Mouse (Mus musculus) embryonic fibroblast, embryonic 13.5 days (primary cell): ENCODE measurements around the gene Gm867. TPM values are rescaled to one million over a fixed set of nuclear protein-coding genes. Genes with fewer than 3 reads are reported as not detected.

Experiments used
- H3K27ac ChIP-seq: 2 replicates; pipeline ENCODE4 v1.5.1; 2012; ENCODE audit warnings: low read length, control low read depth, inconsistent platforms; ENCODE audit not compliant: insufficient read depth
- H3K4me1 ChIP-seq: 2 replicates; pipeline ENCODE4 v1.6.1; 2011; ENCODE audit warnings: low read length; ENCODE audit not compliant: control insufficient read depth, insufficient read depth
- H3K4me3 ChIP-seq: 2 replicates; pipeline ENCODE4 v1.5.1; 2011; ENCODE audit warnings: mild to moderate bottlenecking, control low read depth, low read length; ENCODE audit not compliant: insufficient read depth
- CTCF ChIP-seq: IDR thresholded peaks from 2 replicates; pipeline ENCODE4 v1.5.1; 2011; ENCODE audit warnings: mild to moderate bottlenecking, control low read depth, low read length, moderate library complexity, borderline replicate concordance; ENCODE audit not compliant: insufficient read depth
- POLR2A ChIP-seq: IDR thresholded peaks from 2 replicates; pipeline ENCODE4 v1.6.1; 2011; ENCODE audit warnings: low read depth, mild to moderate bottlenecking, control low read depth, low read length, moderate library complexity
- polyA plus RNA-seq: library from polyadenylated mRNA; stranded (reverse); fragments of >200 nt; gene quantifications from 2 replicates; pipeline ENCODE4 v1.2.4, GENCODE M21; 2011; ENCODE audit warnings: low read depth; ENCODE audit not compliant: missing spikeins, insufficient read length

Gm867 gene
- polyA plus RNA-seq, 1 experiment, result 0.74 TPM

GRCm38 (mm10) chr10:75904391-75904790 is 36.1 kb downstream of the Gm867 start:
- H3K4me1 ChIP-seq, result peaks cover 2% of the 10 kb centered on the region
- no peak overlapping the region for H3K4me3 ChIP-seq
- H3K27ac ChIP-seq, result no peak overlapping the region
- TF ChIP-seq POLR2A, result no peak
- no peak for TF ChIP-seq CTCF

- no peak for TF ChIP-seq CTCF
- TF ChIP-seq POLR2A, result no peak
- H3K4me1 ChIP-seq, result peaks cover 11% of the 10 kb centered on the region
- H3K27ac ChIP-seq, result peak overlapping the region; percentile 88
- no peak overlapping the region for H3K4me3 ChIP-seq
These were observed 41.6 kb downstream of the Gm867 start for GRCm38 (mm10) chr10:75898846-75899245.

GRCm38 (mm10) chr10:75898039-75898564 is 42.4 kb downstream of the Gm867 start:
- TF ChIP-seq POLR2A, result no peak
- Histone ChIP-seq H3K4me3 (no peak overlapping the region), H3K27ac (peak overlapping the region; percentile 88), H3K4me1 (peaks cover 11% of the 10 kb centered on the region)

GRCm38 (mm10) chr10:75897373-75897772 is 43.1 kb downstream of the Gm867 start:
- H3K4me3 ChIP-seq, result no peak overlapping the region
- H3K27ac ChIP-seq, result no peak overlapping the region; the same call in 1 of the 2 replicates
- TF ChIP-seq CTCF, result peak; percentile 64; the same call in 1 of the 2 replicates
- TF ChIP-seq POLR2A, result no peak

GRCm38 (mm10) chr10:75896208-75896607 is 44.3 kb downstream of the Gm867 start:
- no peak for TF ChIP-seq CTCF
- no peak for TF ChIP-seq POLR2A

More at GRCm38 (mm10) chr10:75897373-75897772, 43.1 kb downstream of the Gm867 start:
- H3K4me1 ChIP-seq, result peaks cover 11% of the 10 kb centered on the region

GRCm38 (mm10) chr10:75895730-75896129 is 44.7 kb downstream of the Gm867 start:
- H3K4me3 ChIP-seq, result no peak overlapping the region
- H3K4me1 ChIP-seq, result peaks cover 11% of the 10 kb centered on the region
- TF ChIP-seq CTCF, result no peak
- no peak for TF ChIP-seq POLR2A
- no peak overlapping the region for H3K27ac ChIP-seq

More at GRCm38 (mm10) chr10:75896208-75896607, 44.3 kb downstream of the Gm867 start:
- Histone ChIP-seq H3K4me3 (no peak overlapping the region), H3K4me1 (peaks cover 11% of the 10 kb centered on the region), H3K27ac (no peak overlapping the region)

GRCm38 (mm10) chr10:75894601-75895000 is 45.9 kb downstream of the Gm867 start:
- no peak for TF ChIP-seq CTCF
- no peak for TF ChIP-seq POLR2A
- Histone ChIP-seq H3K4me1 (peaks cover 9% of the 10 kb centered on the region), H3K4me3 (no peak overlapping the region), H3K27ac (no peak overlapping the region)

- H3K4me1 ChIP-seq, result peaks cover 4% of the 10 kb centered on the region
- no peak within 1 kb of the TSS for H3K27ac ChIP-seq
- no peak within 1 kb of the TSS for H3K4me3 ChIP-seq
- TF ChIP-seq CTCF (no peak), POLR2A (no peak)
These were observed 47.3 kb downstream of the Gm867 start, which contains the start of gene Derl3 for GRCm38 (mm10) chr10:75893089-75893750. TSS of gene Derl3 (plus strand) at chr10:75893413.

- TF ChIP-seq CTCF (no peak), POLR2A (no peak)
These were observed 50.9 kb downstream of the Gm867 start for GRCm38 (mm10) chr10:75889406-75890153.

More at GRCm38 (mm10) chr10:75889406-75890153, 50.9 kb downstream of the Gm867 start:
- H3K27ac ChIP-seq, result no peak overlapping the region
- H3K4me1 ChIP-seq, result no peaks in the 10 kb centered on the region
- H3K4me3 ChIP-seq, result no peak overlapping the region

Other genes with a start within 250 kb of the Gm867 start
- gene Cabin1, start 176.3 kb downstream of the Gm867 start, polyA plus RNA-seq, result 30.2 and 30.9 TPM in 2 replicates
- 40.5 and 42.1 TPM in 2 replicates for gene Ddt, start 167.3 kb downstream of the Gm867 start, polyA plus RNA-seq
- not detected in 2 replicates for gene Gm20441, start 159.7 kb downstream of the Gm867 start, polyA plus RNA-seq
- 14.0 and 15.5 TPM in 2 replicates for gene Gstt3, start 159.3 kb downstream of the Gm867 start, polyA plus RNA-seq
- gene Gstt1, start 142.1 kb downstream of the Gm867 start, polyA plus RNA-seq, result 8.0 and 17.2 TPM in 2 replicates
- not detected in 2 replicates for gene Gstt4, start 118.1 kb downstream of the Gm867 start, polyA plus RNA-seq
- gene Gstt2, start 103.2 kb downstream of the Gm867 start, polyA plus RNA-seq, result 2.6 and 4.4 TPM in 2 replicates
- 614 and 763 TPM in 2 replicates for gene Mif, start 80.4 kb downstream of the Gm867 start, polyA plus RNA-seq
- not detected in 2 replicates for gene Derl3, start 47.3 kb downstream of the Gm867 start, polyA plus RNA-seq
- gene Smarcb1, start 19.1 kb downstream of the Gm867 start, polyA plus RNA-seq, result 56.2 and 77.9 TPM in 2 replicates
- 21.8 and 23.1 TPM in 2 replicates for gene Chchd10, start 7.5 kb downstream of the Gm867 start, polyA plus RNA-seq
- 69.2 and 71.0 TPM in 2 replicates for gene Mmp11, start 4.2 kb downstream of the Gm867 start, polyA plus RNA-seq
- gene Vpreb3, start 2.4 kb upstream of the Gm867 start, polyA plus RNA-seq, result not detected in 2 replicates
- not detected in 2 replicates for gene Gm5134, start 13.8 kb upstream of the Gm867 start, polyA plus RNA-seq
- gene Zfp280b, start 92.0 kb upstream of the Gm867 start, polyA plus RNA-seq, result 13.4 and 13.8 TPM in 2 replicates
- gene Slc5a4b, start 170.3 kb upstream of the Gm867 start, polyA plus RNA-seq, result not detected in 2 replicates
- not detected in 2 replicates for gene Slc5a4a, start 206.8 kb upstream of the Gm867 start, polyA plus RNA-seq